Mouse (Mus musculus): ENCODE measurements around the gene Cct8l1.

GRCm38 (mm10) chr5:25546912-25547311, 31.0 kb downstream of the Cct8l1 start:
- TF ChIP-seq CTCF (IDR thresholded peaks at IDR 0.05; ENCODE audit: control insufficient read depth, insufficient read depth, insufficient replicate concordance, low read depth, low read length) (no peak), POLR2A (IDR thresholded peaks at IDR 0.05; ENCODE audit: control insufficient read depth, low read depth, low read length) (no peak)
